Mouse (Mus musculus): Measurements from ENCODE around the gene Nabp2. TPM values are rescaled to one million over a fixed set of nuclear protein-coding genes. Genes with fewer than 3 reads are reported as not detected.

Gene Nabp2
- total RNA-seq, 2 experiments from 2014 or later: 50.7 to 51.3 TPM

GRCm38 (mm10) chr10:128358796-128359195 lies 52.5 kb downstream of the Nabp2 start:
- DNase-seq: peak; percentile 62

Small RNA genes lying within 50 kb of the gene (microRNA-seq; reads per million reads assigned to microRNA genes)
- gene Gm25361 (0 reads per million in 2 experiments), gene Gm26308 (0 reads per million in 2 experiments), gene Mir6914 (0 to 0.95 reads per million in 2 experiments), gene Mir6915 (0.75 to 0.95 reads per million in 2 experiments), gene Mir8105 (0 to 0.50 reads per million in 2 experiments)

Other genes with a start within 250 kb of the Nabp2 start
- gene Rbms2, start 231.2 kb downstream of the Nabp2 start, total RNA-seq (2021): 10 to 100 TPM; 64.2 to 65.3 TPM
- gene Gls2, start 217.0 kb downstream of the Nabp2 start, total RNA-seq (2021): 1 to 10 TPM; 1.1 to 1.4 TPM
- 10 to 100 TPM; 36.9 to 37.7 TPM for gene Spryd4, start 199.7 kb downstream of the Nabp2 start, total RNA-seq (2021)
- not detected for gene Mip, start 185.7 kb downstream of the Nabp2 start, total RNA-seq (2021)
- 1 to 10 TPM; 7.5 to 8.8 TPM for gene Timeless, start 179.4 kb downstream of the Nabp2 start, total RNA-seq (2021)
- gene Apon, start 157.4 kb downstream of the Nabp2 start, total RNA-seq (2021): under 1 TPM; 0.14 to 0.20 TPM
- under 1 TPM in 1 of 2 experiments, not detected in 1; 0.20 TPM for gene Apof, start 142.8 kb downstream of the Nabp2 start, total RNA-seq (2021)
- gene Stat2, start 140.9 kb downstream of the Nabp2 start, total RNA-seq (2021): 1 to 10 TPM; 5.9 to 7.6 TPM
- not detected for gene Il23a, start 112.7 kb downstream of the Nabp2 start, total RNA-seq (2021)
- 10 to 100 TPM in 1 of 2 experiments, 1 to 10 TPM in 1; 10.0 to 13.9 TPM for gene Pan2, start 108.2 kb downstream of the Nabp2 start, total RNA-seq (2021)
- gene Cnpy2, start 89.0 kb downstream of the Nabp2 start, total RNA-seq (2021): 10 to 100 TPM; 62.5 to 71.7 TPM
- 100 to 1,000 TPM; 483 to 549 TPM for gene Cs, start 73.8 kb downstream of the Nabp2 start, total RNA-seq (2021)
- gene Coq10a, start 42.5 kb downstream of the Nabp2 start, total RNA-seq (2021): 100 to 1,000 TPM; 170 to 198 TPM
- gene Ankrd52, start 34.4 kb downstream of the Nabp2 start, total RNA-seq (2021): 10 to 100 TPM; 47.3 to 50.9 TPM
- gene Slc39a5, start 10.3 kb downstream of the Nabp2 start, total RNA-seq (2021): not detected
- gene Rnf41, start 165 bp upstream of the Nabp2 start, total RNA-seq (2021): 10 to 100 TPM; 16.4 to 19.1 TPM
- 10 to 100 TPM; 47.0 to 62.8 TPM for gene Smarcc2, start 47.8 kb upstream of the Nabp2 start, total RNA-seq (2021)
- gene Myl6, start 82.7 kb upstream of the Nabp2 start, total RNA-seq (2021): 100 to 1,000 TPM; 305 to 356 TPM
- 100 to 1,000 TPM in 1 of 2 experiments, 10 to 100 TPM in 1; 68.8 to 101 TPM for gene Myl6b, start 87.2 kb upstream of the Nabp2 start, total RNA-seq (2021)
- gene Esyt1, start 114.4 kb upstream of the Nabp2 start, total RNA-seq (2021): 10 to 100 TPM; 22.5 to 30.4 TPM
- gene Zc3h10, start 136.3 kb upstream of the Nabp2 start, total RNA-seq (2021): 1 to 10 TPM; 5.2 to 6.3 TPM
- 1,000 to 10,000 TPM; 1,962 to 2,082 TPM for gene Rpl41, start 137.8 kb upstream of the Nabp2 start, total RNA-seq (2021)
- 10 to 100 TPM; 65.8 to 72.9 TPM for gene Pa2g4, start 154.5 kb upstream of the Nabp2 start, total RNA-seq (2021)
- gene Erbb3, start 178.2 kb upstream of the Nabp2 start, total RNA-seq (2021): 1 to 10 TPM; 7.7 to 9.0 TPM
- 100 to 1,000 TPM; 637 to 651 TPM for gene Rps26, start 215.3 kb upstream of the Nabp2 start, total RNA-seq (2021)
- gene Ikzf4, start 234.5 kb upstream of the Nabp2 start, total RNA-seq (2021): under 1 TPM; 0.54 to 0.63 TPM